Mouse (Mus musculus) limb, embryonic 12.5 days (tissue): ENCODE results near the gene Oxnad1. TPM values are rescaled to one million over a fixed set of nuclear protein-coding genes. Genes with fewer than 3 reads are reported as not detected.

Experiments used
- ATAC-seq: fragments of 200-750 bp; cut with Nextera tagmentation; 2 replicates; pipeline ENCODE4 v1.8.0; 2017; ENCODE audit warnings: low read depth, moderate TSS enrichment; ENCODE audit not compliant: insufficient number of reproducible peaks, insufficient read depth, low FRiP score, low TSS enrichment
- H3K27ac ChIP-seq: fragments of 300-500 bp; sonication (generic); 2 replicates; pipeline ENCODE4 v1.5.1; 2016; ENCODE audit warnings: mild to moderate bottlenecking, moderate library complexity
- H3K27me3 ChIP-seq: fragments of 300-500 bp; sonication (generic); 2 replicates; pipeline ENCODE4 v1.6.1; 2016; ENCODE audit warnings: mild to moderate bottlenecking, moderate library complexity
- H3K36me3 ChIP-seq: fragments of 300-500 bp; sonication (generic); 2 replicates; pipeline ENCODE4 v1.6.1; 2016; ENCODE audit warnings: mild to moderate bottlenecking, moderate library complexity
- H3K4me1 ChIP-seq: fragments of 300-500 bp; sonication (generic); replicated peaks from 2 replicates; pipeline ENCODE4 v1.6.1; 2016
- H3K4me2 ChIP-seq: fragments of 300-500 bp; sonication (generic); 2 replicates; pipeline ENCODE4 v1.6.1; 2016; ENCODE audit warnings: mild to moderate bottlenecking, moderate library complexity
- H3K4me3 ChIP-seq: fragments of 300-500 bp; sonication (generic); replicated peaks from 2 replicates; pipeline ENCODE4 v1.5.1; 2016; ENCODE audit warnings: mild to moderate bottlenecking
- H3K9ac ChIP-seq: fragments of 300-500 bp; sonication (generic); replicated peaks from 2 replicates; pipeline ENCODE4 v1.6.1; 2016; ENCODE audit warnings: mild to moderate bottlenecking, moderate library complexity
- H3K9me3 ChIP-seq: fragments of 300-500 bp; sonication (generic); 2 replicates; pipeline ENCODE4 v1.6.1; 2016; ENCODE audit warnings: mild to moderate bottlenecking, moderate library complexity
- WGBS: fragments of 180-500 bp; shearing (Covaris S2); methylation state at CpG from one replicate; pipeline ENCODE4 v1.1.7; 2016; 5-methylcytosine and 5-hydroxymethylcytosine counted together
- polyA plus RNA-seq: library from polyadenylated mRNA; unstranded; fragments of >200 nt; fragmentation: Nextera tagmentation; extraction: Ambion mirVana; gene quantifications from 2 replicates; pipeline ENCODE4 v1.2.1, GENCODE M21; 2016

Gene Oxnad1
- polyA plus RNA-seq, 1 experiment from 2014 or later = 18.2 TPM

DNA sequence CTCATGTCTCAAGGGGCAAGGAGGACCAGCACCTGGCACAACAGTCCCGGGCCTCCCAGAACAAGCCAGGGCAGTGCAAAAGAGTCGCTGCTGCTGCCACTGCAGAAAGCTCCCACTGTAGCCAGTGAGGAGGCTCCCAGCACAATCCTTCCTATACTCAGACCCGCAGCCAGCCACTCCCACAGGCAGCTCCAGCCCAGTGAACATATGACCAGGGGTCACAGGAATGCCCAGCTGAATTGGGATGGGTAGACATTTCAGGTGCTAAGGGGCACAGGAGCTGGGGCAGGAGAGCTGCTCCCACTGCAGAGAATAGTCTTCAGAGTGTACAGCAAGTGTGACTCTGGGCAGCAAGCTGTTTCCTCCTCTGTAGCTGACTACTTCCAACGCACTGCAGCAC is 60.2 kb downstream of the Oxnad1 start:
- H3K9ac ChIP-seq = no peak overlapping the region
- no peak overlapping the region for H3K4me2 ChIP-seq
- H3K27ac ChIP-seq = no peak overlapping the region
- no peak for ATAC-seq
- H3K4me1 ChIP-seq = no peaks in the 10 kb centered on the region
- no peaks in the 10 kb centered on the region for H3K36me3 ChIP-seq
- peaks cover 7% of the 10 kb centered on the region; the same call in 1 of the 2 replicates for H3K9me3 ChIP-seq
- 74% methylated on average over 4 of the region's 4 CpGs for WGBS
- H3K27me3 ChIP-seq = no peaks in the 10 kb centered on the region
- H3K4me3 ChIP-seq = no peak overlapping the region

DNA sequence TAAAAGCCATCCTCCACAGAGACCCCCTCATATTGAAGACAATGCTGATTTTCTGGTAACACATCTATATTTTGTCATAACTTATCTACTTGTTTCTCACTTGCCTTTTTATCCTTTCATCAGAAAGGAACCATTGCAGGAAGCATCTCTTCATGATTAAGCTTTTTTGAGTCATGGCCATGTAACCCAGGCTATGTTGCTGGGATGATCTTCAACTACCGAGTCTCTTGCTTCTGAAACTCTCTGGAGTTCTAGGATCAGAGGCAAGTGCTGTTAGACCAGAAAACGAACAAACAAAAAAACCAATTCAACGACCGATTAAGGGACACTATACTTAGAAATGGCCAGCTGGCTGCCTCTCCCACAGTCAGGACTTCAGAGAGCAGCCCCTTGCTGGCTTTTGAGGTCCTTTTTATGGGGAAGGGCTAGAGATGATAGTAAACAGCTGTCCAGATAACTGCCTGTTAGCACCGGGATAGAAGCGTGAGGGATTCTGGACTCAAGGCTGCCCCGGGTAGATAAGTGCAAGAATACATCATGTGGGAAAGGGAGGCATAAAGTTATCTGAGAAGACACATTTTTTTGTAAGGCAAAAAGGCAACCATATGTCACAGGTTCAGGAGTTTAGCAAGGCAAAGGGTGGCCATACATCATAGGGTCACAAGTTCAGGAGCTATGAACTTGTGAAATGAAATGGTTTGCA is 60.8 kb downstream of the Oxnad1 start:
- Histone ChIP-seq H3K4me3 (no peak overlapping the region), H3K9ac (no peak overlapping the region), H3K27ac (no peak overlapping the region), H3K27me3 (no peaks in the 10 kb centered on the region), H3K9me3 (peaks cover 7% of the 10 kb centered on the region; the same call in 1 of the 2 replicates), H3K36me3 (no peaks in the 10 kb centered on the region), H3K4me2 (no peak overlapping the region), H3K4me1 (no peaks in the 10 kb centered on the region)
- no peak for ATAC-seq
- WGBS = 61% methylated on average over 7 of the region's 7 CpGs

DNA sequence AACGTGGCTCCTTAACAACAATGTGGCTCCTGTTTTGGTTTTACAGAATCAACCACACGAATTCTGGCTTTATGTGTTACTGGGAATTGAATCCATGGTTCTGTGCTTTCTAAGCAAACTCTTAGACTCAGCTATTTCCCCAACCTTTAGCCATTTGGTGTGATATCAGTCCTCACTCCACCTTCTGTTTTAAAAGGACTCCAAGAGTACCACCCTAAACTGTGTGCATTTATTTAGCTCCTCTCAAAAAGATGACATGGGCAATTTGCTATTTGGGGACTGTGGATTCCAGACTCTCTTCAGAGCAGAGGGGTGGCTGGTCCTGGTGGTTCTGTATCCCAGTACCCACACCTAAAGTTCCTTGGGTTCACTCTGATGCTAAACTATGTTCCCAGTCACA is 61.4 kb downstream of the Oxnad1 start:
- peaks cover 7% of the 10 kb centered on the region; the same call in 1 of the 2 replicates for H3K9me3 ChIP-seq
- no peaks in the 10 kb centered on the region for H3K4me1 ChIP-seq
- no peak overlapping the region for H3K4me2 ChIP-seq
- 56% methylated on average over 2 of the region's 2 CpGs for whole genome bisulfite sequencing
- no peaks in the 10 kb centered on the region for H3K36me3 ChIP-seq
- H3K27me3 ChIP-seq = no peaks in the 10 kb centered on the region
- H3K27ac ChIP-seq = no peak overlapping the region
- no peak overlapping the region for H3K9ac ChIP-seq
- H3K4me3 ChIP-seq = no peak overlapping the region
- ATAC-seq = no peak

DNA sequence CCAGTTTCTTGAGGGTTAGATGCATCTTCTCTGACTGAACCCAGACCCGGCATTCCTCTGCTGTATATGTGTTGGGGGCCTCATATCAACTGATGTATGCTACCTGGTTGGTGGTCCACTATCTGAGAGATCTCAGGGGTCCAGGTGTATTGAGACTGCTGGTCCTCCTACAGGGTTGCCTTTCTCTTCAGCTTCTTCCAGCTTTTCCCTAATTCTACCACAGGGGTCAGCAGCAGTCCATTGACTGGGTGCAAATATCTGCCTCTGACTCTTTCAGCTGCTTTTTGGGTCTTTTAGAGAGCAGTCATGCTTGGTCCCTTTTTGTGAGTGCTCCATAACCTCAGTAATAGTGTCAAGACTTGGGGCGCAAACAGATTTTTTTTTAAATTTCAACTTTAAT is 65.7 kb downstream of the Oxnad1 start:
- Histone ChIP-seq H3K36me3 (no peaks in the 10 kb centered on the region), H3K9ac (no peak overlapping the region), H3K4me3 (no peak overlapping the region), H3K27me3 (no peaks in the 10 kb centered on the region), H3K9me3 (peaks cover 7% of the 10 kb centered on the region; the same call in 1 of the 2 replicates), H3K4me1 (no peaks in the 10 kb centered on the region), H3K27ac (no peak overlapping the region), H3K4me2 (no peak overlapping the region)
- WGBS = 86% methylated on average over 2 of the region's 2 CpGs
- ATAC-seq = no peak

DNA sequence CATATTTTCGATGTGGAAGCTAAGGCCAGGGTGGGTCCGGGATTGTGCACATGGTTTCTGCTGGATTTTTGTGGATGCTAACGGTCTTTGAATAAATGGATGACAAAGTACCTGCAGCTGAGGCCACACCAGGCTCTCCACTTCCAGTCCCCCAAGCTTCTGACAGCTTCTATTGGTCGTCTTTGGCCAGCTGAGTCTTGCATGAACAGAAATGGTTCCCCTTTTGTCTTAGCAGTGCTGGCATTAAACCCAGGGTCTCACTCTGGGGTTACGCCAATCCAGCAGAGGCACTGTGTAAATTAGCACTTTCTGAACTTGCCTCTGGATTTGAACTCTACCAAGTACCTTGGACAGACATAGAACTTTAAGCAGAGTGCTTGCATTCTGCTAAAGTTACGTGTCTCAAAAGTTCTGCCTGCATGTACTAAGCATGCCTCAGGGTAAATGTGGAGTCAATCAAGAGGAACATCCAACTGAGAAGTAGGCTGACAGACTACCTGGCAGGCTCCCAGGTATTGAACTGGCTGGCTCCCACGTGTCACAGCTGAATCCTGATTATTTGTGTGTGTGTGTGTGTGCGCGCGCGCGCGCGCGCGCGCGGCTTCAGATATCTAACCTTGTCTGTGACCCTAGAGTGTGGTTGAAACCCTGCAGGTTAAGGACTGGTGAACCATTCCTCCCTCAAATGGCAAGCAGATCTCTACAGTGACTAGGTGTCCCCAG is 67.2 kb downstream of the Oxnad1 start:
- no peak overlapping the region for H3K4me3 ChIP-seq
- H3K4me1 ChIP-seq = no peaks in the 10 kb centered on the region
- ATAC-seq = no peak
- H3K27ac ChIP-seq = no peak overlapping the region
- 91% methylated on average over 18 of the region's 18 CpGs for WGBS
- no peak overlapping the region for H3K9ac ChIP-seq
- H3K9me3 ChIP-seq = peaks cover 7% of the 10 kb centered on the region; the same call in 1 of the 2 replicates
- no peaks in the 10 kb centered on the region for H3K36me3 ChIP-seq
- H3K27me3 ChIP-seq = no peaks in the 10 kb centered on the region
- H3K4me2 ChIP-seq = no peak overlapping the region

Other genes starting within 250 kb of the Oxnad1 start
- not detected in 2 replicates for gene Galnt15, start 56.4 kb upstream of the Oxnad1 start, polyA plus RNA-seq
- gene Dph3, start 355 bp downstream of the Oxnad1 start, polyA plus RNA-seq = 76.7 and 78.6 TPM in 2 replicates
- not detected in 2 replicates for gene Msmb, start 56.6 kb downstream of the Oxnad1 start, polyA plus RNA-seq
- gene Ncoa4, start 74.5 kb downstream of the Oxnad1 start, polyA plus RNA-seq = 69.5 and 76.8 TPM in 2 replicates
- 272 and 281 TPM in 2 replicates for gene Timm23, start 116.5 kb downstream of the Oxnad1 start, polyA plus RNA-seq
- gene Parg, start 116.6 kb downstream of the Oxnad1 start, polyA plus RNA-seq = 64.4 and 65.8 TPM in 2 replicates
- 17.2 and 19.1 TPM in 2 replicates for gene Ogdhl, start 236.6 kb downstream of the Oxnad1 start, polyA plus RNA-seq